15 mouse cellular contexts compared by ENCODE assay signal in genomic region chr12:100079636-100080286, GRCm38 (mm10). TPM values are rescaled to one million over a fixed set of nuclear protein-coding genes. Genes with fewer than 3 reads are reported as not detected.
DNase-seq lines count a peak whose midpoint lies in the region; ATAC-seq and TF ChIP-seq lines count a peak whose summit lies in the region.
"Had no signal": no experiment of that assay in that cellular context is flagged by ENCODE, and none has a peak within 500 bp of the region (broad histone marks: within the 10 kb centered on the region; RNA-seq: fewer than 3 reads in every experiment).

No protein-coding gene starts in this region.

- H3K9me3 ChIP-seq in lung, embryonic 14.5 days (ENCODE audit: low read depth, low read length): no peaks in the 10 kb centered on the region
- H3K9me3 ChIP-seq in lung, embryonic 16.5 days (ENCODE audit: control insufficient read depth, low read length): no peaks in the 10 kb centered on the region
- no peaks in the 10 kb centered on the region for H3K9me3 ChIP-seq in hindbrain, embryonic 14.5 days (ENCODE audit: control insufficient read depth, low read length)
- H3K9me3 ChIP-seq: heart, embryonic 13.5 days; neural tube, embryonic 12.5 days had no signal

- no peaks in the 10 kb centered on the region for H3K27me3 ChIP-seq in lung, embryonic 14.5 days (ENCODE audit: insufficient read depth, low read length)
- H3K27me3 ChIP-seq in lung, embryonic 16.5 days (ENCODE audit: control insufficient read depth, insufficient read depth, low read depth, low read length): no peaks in the 10 kb centered on the region
- no peaks in the 10 kb centered on the region for H3K27me3 ChIP-seq in hindbrain, embryonic 14.5 days (ENCODE audit: control insufficient read depth, insufficient read depth, low read length)
- H3K27me3 ChIP-seq: heart, embryonic 13.5 days; neural tube, embryonic 12.5 days had no signal

- no peak overlapping the region for H3K27ac ChIP-seq in lung, embryonic 14.5 days (ENCODE audit: low read depth)
- peak overlapping the region; percentile 60 for H3K27ac ChIP-seq in lung, embryonic 16.5 days (ENCODE audit: low read length)
- H3K27ac ChIP-seq in hindbrain, embryonic 14.5 days: no peak overlapping the region
- H3K27ac ChIP-seq: heart, embryonic 13.5 days; liver, embryonic 14.5 days; neural tube, embryonic 12.5 days had no signal

- WGBS in lung, embryonic 14.5 days: 48% methylated on average over 8 of the region's 8 CpGs
- WGBS in lung, adult 2 months: 59% methylated on average over 8 of the region's 8 CpGs
- WGBS in lung, embryonic 16.5 days: 40% methylated on average over 8 of the region's 8 CpGs
- WGBS in hindbrain, embryonic 14.5 days: 83% methylated on average over 8 of the region's 8 CpGs

- DNase-seq in lung, embryonic 14.5 days: peak; percentile 89
- DNase-seq in lung, adult 2 months: no peak
- DNase-seq in heart, adult 8-10 months (ENCODE audit: low spot score): peak; percentile 57
- no peak for DNase-seq in spleen, adult 12 weeks (ENCODE audit: low spot score)
- DNase-seq in hindbrain, embryonic 14.5 days (ENCODE audit: low spot score): no peak
- DNase-seq in urinary bladder, postnatal 4 days (ENCODE audit: low spot score in 2 of 2): no peak
- DNase-seq: cerebellum, postnatal 25 days; kidney, adult 11 months had no signal

- TF ChIP-seq CTCF in lung, embryonic 14.5 days (IDR thresholded peaks at IDR 0.05; ENCODE audit: low read depth): no peak
- no peak for TF ChIP-seq CTCF in lung, adult 2 months (IDR thresholded peaks at IDR 0.05; ENCODE audit: insufficient read depth, low read length)

- TF ChIP-seq POLR2A in lung, adult 2 months (IDR thresholded peaks at IDR 0.05; ENCODE audit: borderline replicate concordance, extremely low read depth, low read depth, low read length): no peak

- peaks cover 7% of the 10 kb centered on the region for H3K4me1 ChIP-seq in lung, embryonic 14.5 days (ENCODE audit: insufficient read depth)
- H3K4me1 ChIP-seq in lung, adult 2 months (ENCODE audit: control insufficient read depth, insufficient read depth, low read length): no peaks in the 10 kb centered on the region; the same call in 1 of the 2 replicates
- peaks cover 10% of the 10 kb centered on the region for H3K4me1 ChIP-seq in lung, embryonic 16.5 days (replicated peaks; ENCODE audit: control insufficient read depth, insufficient read depth, low read length)
- no peaks in the 10 kb centered on the region for H3K4me1 ChIP-seq in hindbrain, embryonic 14.5 days (replicated peaks; ENCODE audit: control insufficient read depth, insufficient read depth, low read length)
- H3K4me1 ChIP-seq: neural tube, embryonic 12.5 days had no signal

- no peak overlapping the region for H3K4me2 ChIP-seq in lung, embryonic 14.5 days
- no peak overlapping the region for H3K4me2 ChIP-seq in lung, embryonic 16.5 days (ENCODE audit: low read depth, low read length)
- no peak overlapping the region for H3K4me2 ChIP-seq in hindbrain, embryonic 14.5 days (replicated peaks)
- H3K4me2 ChIP-seq: heart, embryonic 13.5 days; neural tube, embryonic 12.5 days had no signal

- no peaks in the 10 kb centered on the region for H3K36me3 ChIP-seq in lung, embryonic 14.5 days (ENCODE audit: insufficient read depth)
- no peaks in the 10 kb centered on the region for H3K36me3 ChIP-seq in lung, embryonic 16.5 days (ENCODE audit: control insufficient read depth, insufficient read depth, low read length)
- no peaks in the 10 kb centered on the region for H3K36me3 ChIP-seq in hindbrain, embryonic 14.5 days (replicated peaks; ENCODE audit: control insufficient read depth, insufficient read depth)
- H3K36me3 ChIP-seq: heart, embryonic 13.5 days; neural tube, embryonic 12.5 days had no signal

- ATAC-seq in lung, embryonic 14.5 days (ENCODE audit: insufficient read depth): peak; percentile 94
- ATAC-seq in lung, embryonic 16.5 days (ENCODE audit: low read depth): peak; percentile 97
- no peak for ATAC-seq in hindbrain, embryonic 14.5 days (ENCODE audit: low FRiP score)
- ATAC-seq: CD4-positive, CD25-positive, alpha-beta regulatory T cell, adult 4 months; hindbrain, embryonic 16.5 days had no signal

- H3K9ac ChIP-seq in lung, embryonic 14.5 days: no peak overlapping the region
- no peak overlapping the region for H3K9ac ChIP-seq in lung, embryonic 16.5 days (ENCODE audit: low read length)
- no peak overlapping the region for H3K9ac ChIP-seq in hindbrain, embryonic 14.5 days
- H3K9ac ChIP-seq: heart, embryonic 13.5 days; liver, embryonic 14.5 days; neural tube, embryonic 12.5 days had no signal

- no peak overlapping the region for H3K4me3 ChIP-seq in lung, embryonic 14.5 days (ENCODE audit: low read depth, low read length)
- no peak overlapping the region for H3K4me3 ChIP-seq in lung, adult 2 months (replicated peaks; ENCODE audit: extremely low read depth, low read depth, low read length)
- no peak overlapping the region for H3K4me3 ChIP-seq in lung, embryonic 16.5 days (ENCODE audit: low read length)
- no peak overlapping the region for H3K4me3 ChIP-seq in hindbrain, embryonic 14.5 days (replicated peaks; ENCODE audit: low read length)
- H3K4me3 ChIP-seq: heart, embryonic 13.5 days; megakaryocyte, embryonic 14.5 days; neural tube, embryonic 12.5 days had no signal

RNA-seq across cellular contexts. Expression of gene Psmc1, which starts 30.2 kb away (rescaled TPM):
- 308 and 325 TPM in 2 replicates for polyA plus RNA-seq in lung, embryonic 14.5 days (2014; fragmentation: Nextera tagmentation; extraction: Ambion mirVana)
- 20.6 and 34.2 TPM in 2 replicates for polyA plus RNA-seq in lung, adult 2 months (2012; rRNA removed)
- 100 to 1,000 TPM; 125 to 153 (median 140) TPM for total RNA-seq in heart, adult 8-10 months (2022)
- 259 and 266 TPM in 2 replicates for polyA plus RNA-seq in lung, embryonic 16.5 days (2015; fragmentation: Nextera tagmentation; extraction: Ambion mirVana)
- 264 and 278 TPM in 2 replicates for polyA plus RNA-seq in hindbrain, embryonic 14.5 days (2014; fragmentation: Nextera tagmentation; extraction: Ambion mirVana)

Comparison
In these comparisons a context has a peak if more than half of its experiments do, and no peak if none do; other contexts are left out.
1. DNase-seq: peak in lung, embryonic 14.5 days (single experiment) and heart, adult 8-10 months (single experiment); none in lung, adult 2 months (single experiment), spleen, adult 12 weeks (single experiment), hindbrain, embryonic 14.5 days (single experiment) and urinary bladder, postnatal 4 days (0 of 2).